Mouse (Mus musculus) retina, embryonic 14.5 days (tissue): ENCODE results near the gene Tmub2.

Experiments
- DNase-seq: peaks from one replicate; pipeline ENCODE4 v3.0.0-alpha.2; 2015; ENCODE audit warnings: low spot score

Tmub2 gene

GRCm38 (mm10) chr11:102329518-102329917, 44.8 kb downstream of the Tmub2 start:
- no peak for DNase-seq

- no peak for DNase-seq
Measured at GRCm38 (mm10) chr11:102330039-102330438, 45.3 kb downstream of the Tmub2 start.

- DNase-seq, result no peak
Measured at GRCm38 (mm10) chr11:102331806-102332205, 47.1 kb downstream of the Tmub2 start.

- DNase-seq, result no peak
Measured at GRCm38 (mm10) chr11:102333061-102333460, 48.3 kb downstream of the Tmub2 start.

- no peak for DNase-seq
Measured at GRCm38 (mm10) chr11:102334010-102334409, 49.3 kb downstream of the Tmub2 start.

- DNase-seq, result no peak
Measured at GRCm38 (mm10) chr11:102334973-102335700, 50.4 kb downstream of the Tmub2 start.

- DNase-seq, result no peak
Measured at GRCm38 (mm10) chr11:102336191-102336590, 51.5 kb downstream of the Tmub2 start.

GRCm38 (mm10) chr11:102337921-102338320, 53.2 kb downstream of the Tmub2 start:
- no peak for DNase-seq

- DNase-seq, result no peak
Measured at GRCm38 (mm10) chr11:102338561-102338960, 53.8 kb downstream of the Tmub2 start.
